Mouse (Mus musculus): ENCODE measurements around the gene Ndufaf2.

Ndufaf2 gene

DNA sequence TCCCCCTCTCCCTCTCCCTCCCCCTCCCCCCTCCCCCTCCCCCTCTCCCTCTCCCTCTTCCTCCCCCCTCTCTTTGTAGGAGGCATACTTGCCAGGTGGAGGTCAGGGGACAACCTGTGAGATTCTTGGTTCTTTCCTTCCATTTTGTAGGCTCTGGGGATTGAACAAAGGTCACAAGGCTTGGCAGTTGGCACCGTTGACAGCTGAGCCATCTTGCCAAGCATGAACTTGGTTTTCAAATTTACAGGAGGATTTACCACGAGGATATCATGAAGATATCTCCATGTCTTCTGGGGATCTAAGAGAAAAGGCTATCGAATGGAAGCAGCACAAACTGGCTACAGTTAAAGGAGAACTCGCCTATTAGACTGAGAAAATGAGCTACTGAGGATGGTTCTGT is 196.9 kb downstream of the Ndufaf2 start:
- DNase-seq (ENCODE audit: low spot score), result no peak

DNA sequence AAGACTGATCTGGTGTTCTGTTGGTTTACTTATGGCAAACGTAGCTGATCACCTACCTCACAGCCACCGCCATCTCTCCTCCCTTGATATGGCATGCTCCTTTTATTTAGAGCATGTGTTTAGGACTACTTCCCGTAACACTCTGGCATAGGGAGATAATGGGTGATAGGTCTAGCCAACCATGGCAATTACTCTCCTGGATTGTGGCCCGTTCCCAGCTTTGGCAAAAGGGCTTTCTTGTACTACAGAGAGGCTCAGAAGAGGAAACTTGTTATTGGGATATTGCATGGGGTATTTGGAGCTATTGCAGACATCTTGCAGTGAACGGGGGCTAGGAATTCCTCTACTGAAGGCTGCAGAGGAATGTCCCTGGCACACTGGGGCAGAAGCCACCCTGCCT is 197.9 kb downstream of the Ndufaf2 start:
- DNase-seq (ENCODE audit: low spot score), result no peak

DNA sequence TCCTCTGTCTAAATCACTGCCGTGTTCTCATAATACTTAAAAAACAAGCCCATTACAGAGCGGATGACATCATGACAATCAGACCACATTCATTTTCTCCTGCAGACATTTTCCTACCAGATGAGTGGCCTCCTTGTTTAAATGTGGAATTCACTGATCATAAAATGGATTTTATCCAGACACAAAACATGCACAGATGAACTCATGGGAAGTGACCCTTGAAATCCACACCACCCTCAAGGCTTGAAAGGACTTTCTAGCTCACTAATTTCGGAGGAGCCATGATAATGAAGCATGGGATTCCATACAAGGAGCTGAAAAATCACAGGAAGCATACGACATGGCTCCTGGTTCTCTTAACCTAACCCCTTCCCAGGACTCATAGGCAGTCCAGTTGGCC is 198.5 kb downstream of the Ndufaf2 start:
- DNase-seq (ENCODE audit: low spot score), result no peak

DNA sequence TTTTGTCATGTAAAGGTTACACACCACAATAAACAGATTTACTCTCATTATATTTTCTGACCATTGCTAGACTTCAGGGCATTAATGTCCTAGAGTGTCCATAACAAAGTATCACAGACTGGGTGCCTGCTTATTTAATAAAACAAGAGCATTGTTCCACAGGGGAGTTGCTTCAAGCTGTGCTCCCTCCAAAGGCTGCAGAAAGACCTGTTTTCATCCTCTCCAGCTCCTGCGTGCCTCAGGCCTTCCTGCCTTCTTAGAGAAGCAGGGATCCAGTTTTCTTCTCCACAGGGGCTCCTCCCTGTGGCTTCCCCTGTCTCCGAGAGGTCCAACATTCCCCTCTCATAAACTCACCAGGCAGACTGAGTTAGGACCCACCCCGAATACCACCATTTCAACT is 202.2 kb downstream of the Ndufaf2 start:
- no peak for DNase-seq (ENCODE audit: low spot score)

GRCm38 (mm10) chr13:107955327-107956110 is 202.9 kb downstream of the Ndufaf2 start:
- no peak for DNase-seq (ENCODE audit: low spot score)

DNA sequence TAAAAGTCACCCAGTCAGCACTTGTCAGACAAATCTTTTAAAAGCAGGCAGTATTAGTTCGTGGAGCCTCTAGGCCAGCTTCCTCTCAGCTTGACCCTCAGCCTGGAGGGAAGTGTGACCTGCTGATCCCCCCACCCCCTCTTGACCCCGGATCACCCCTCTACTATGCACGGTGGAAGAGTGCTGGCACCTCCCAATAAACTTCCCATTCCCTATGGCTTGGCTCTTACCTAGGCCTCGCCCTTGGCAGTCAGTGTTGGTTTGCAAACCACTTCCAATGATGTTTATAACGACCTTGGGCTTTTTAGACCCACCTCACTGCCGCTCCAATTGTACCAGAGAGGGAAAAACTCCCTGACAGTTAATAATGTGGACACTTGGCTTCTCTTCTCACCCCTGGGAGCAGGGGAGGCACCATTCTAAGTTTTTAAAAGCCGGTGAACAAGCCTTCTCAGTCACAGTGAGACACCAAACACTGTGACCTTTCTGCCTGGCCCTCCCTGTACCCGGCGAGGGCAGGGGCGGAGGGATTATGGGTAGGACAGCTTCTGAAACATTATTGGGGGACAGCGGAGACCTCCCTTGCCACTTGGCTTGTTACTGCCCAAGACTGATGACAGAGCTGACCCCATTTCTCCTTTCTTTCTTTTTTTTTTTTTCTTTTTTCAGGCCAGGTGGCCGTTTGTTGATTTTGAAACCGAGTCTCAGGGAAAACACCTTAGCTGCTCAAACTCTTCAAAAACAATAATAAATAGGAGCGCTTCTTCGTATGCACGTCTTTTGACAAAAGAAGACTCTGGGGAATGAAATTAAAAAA is 203.8 kb downstream of the Ndufaf2 start:
- no peak for DNase-seq (ENCODE audit: low spot score)

DNA sequence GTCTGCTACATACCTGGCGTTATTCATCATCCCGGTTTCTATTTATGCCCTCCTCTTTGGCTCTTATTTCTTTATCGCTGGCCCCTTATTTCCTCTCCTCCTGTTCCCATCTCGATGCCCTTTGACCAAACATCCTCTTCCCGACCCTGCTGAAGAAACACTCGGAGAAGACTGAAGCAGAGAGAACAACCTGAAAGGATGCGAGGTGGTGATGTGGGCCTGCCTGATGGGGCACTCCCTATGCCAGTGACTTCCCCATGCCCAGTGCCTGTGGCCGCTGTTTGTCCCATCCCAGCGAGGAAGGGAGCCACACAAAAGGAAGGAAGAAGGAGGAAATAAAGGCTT is 204.4 kb downstream of the Ndufaf2 start:
- DNase-seq (ENCODE audit: low spot score), result no peak
